Mouse (Mus musculus) gastrocnemius, adult 2 months (tissue): ENCODE results near the gene Cby1. TPM values are rescaled to one million over a fixed set of nuclear protein-coding genes. Genes with fewer than 3 reads are reported as not detected.
"Not testable (repeated sequence)": the region's sequence is repeated elsewhere in the genome, so short reads cannot be mapped to it uniquely, and the experiment has no call there.

Experiments
- DNase-seq: peaks from one replicate; pipeline ENCODE4 v3.0.0; 2022
- H3K27ac ChIP-seq: fragments of 200-600 bp; 2 replicates; pipeline ENCODE4 v1.8.1; 2022; ENCODE audit warnings: mild to moderate bottlenecking
- H3K4me3 ChIP-seq: fragments of 200-600 bp; 2 replicates; pipeline ENCODE4 v1.8.1; 2022; ENCODE audit warnings: mild to moderate bottlenecking, moderate library complexity
- CTCF ChIP-seq: fragments of 200-600 bp; IDR thresholded peaks from 2 replicates; pipeline ENCODE4 v1.8.1; 2022; ENCODE audit warnings: antibody characterized with exemption, mild to moderate bottlenecking, moderate library complexity
- intact Hi-C: fragments of 180-260 bp; cut with DNase I; formaldehyde crosslinking; loops from one replicate; pipeline ENCODE4 v1.15.1; 2025
- total RNA-seq, 2 experiments: library from RNA; stranded (reverse); gene quantifications; 2 replicates each; pipeline ENCODE4 v1.2.3; 2021

The Cby1 gene
- total RNA-seq, 2 experiments from 2014 or later = 11.8 to 15.6 TPM

DNA sequence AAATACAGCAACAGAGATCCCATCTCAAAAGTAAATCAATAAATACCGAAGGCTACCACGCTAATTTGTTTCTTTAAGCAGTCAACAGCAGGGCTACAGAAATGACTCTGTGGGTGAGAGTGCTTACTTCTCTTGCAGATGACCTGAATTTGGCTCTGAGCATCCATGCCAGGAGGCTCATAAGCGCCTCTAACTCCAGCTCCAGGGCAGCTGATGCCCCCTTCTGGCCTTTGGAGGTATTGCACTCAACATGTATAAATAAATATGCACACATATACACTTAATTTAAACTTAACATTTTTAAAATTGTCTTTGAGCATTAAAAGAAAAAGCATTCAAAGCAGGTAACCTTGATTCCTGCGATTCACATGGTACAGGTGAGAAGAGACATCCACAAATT is 7.5 kb upstream of the Cby1 start:
- TF ChIP-seq CTCF = peak; percentile 63
- no peak overlapping the region for H3K4me3 ChIP-seq
- intact Hi-C loops = no loop called here
- no peak overlapping the region for H3K27ac ChIP-seq
- DNase-seq = no peak

GRCm38 (mm10) chr15:79656451-79656850 is 2.5 kb upstream of the Cby1 start:
- no peak overlapping the region for H3K4me3 ChIP-seq
- no peak for TF ChIP-seq CTCF
- intact Hi-C loops = loop anchor here (5.0 kb wide), 1 partner anchor 424 kb away; no protein-coding TSS in a partner anchor
- H3K27ac ChIP-seq = no peak overlapping the region
- DNase-seq = no peak

DNA sequence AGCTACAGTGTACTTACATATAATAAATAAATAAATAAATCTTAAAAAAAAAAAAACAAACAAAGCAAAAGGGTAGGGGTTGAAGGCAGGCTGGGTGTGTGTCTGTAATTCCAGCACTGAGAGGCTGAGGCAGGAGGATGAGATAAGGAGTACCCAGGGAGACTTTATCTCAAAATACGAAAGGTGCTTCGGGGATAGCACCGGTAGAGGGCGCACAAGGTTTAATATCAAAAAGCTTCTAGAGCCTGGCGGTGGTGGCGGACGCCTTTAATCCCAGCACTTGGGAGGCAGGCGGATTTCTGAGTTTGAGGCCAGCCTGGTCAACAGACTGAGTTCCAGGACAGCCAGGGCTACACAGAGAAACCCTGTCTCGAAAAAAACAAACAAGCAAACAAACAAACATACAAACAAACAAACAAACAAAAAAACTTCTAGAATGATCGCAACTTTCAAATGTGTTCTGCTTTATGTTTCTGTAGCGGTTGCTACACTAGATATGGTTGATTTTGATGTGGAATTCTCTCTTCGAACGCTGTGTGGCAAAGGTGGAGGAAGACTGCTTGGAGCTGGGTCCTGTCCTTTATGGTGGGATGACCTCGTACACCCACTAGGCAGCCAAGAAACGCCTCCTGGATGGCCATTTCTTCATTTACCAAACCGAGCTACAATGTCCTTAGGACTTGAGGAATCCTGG is 1.0 kb upstream of the Cby1 start:
- peak; percentile 83 for DNase-seq
- TF ChIP-seq CTCF = peak; percentile 73
- intact Hi-C loops = loop anchor here (5.0 kb wide), 1 partner anchor 426 kb away; no protein-coding TSS in a partner anchor
- Histone ChIP-seq H3K27ac (peak overlapping the region; percentile 93), H3K4me3 (peak overlapping the region; percentile 96)

GRCm38 (mm10) chr15:79661852-79662251 is 2.9 kb downstream of the Cby1 start:
- DNase-seq = peak; percentile 42
- Histone ChIP-seq H3K4me3 (no peak overlapping the region), H3K27ac (no peak overlapping the region)
- intact Hi-C loops = no loop called here
- peak; percentile 59 for TF ChIP-seq CTCF

GRCm38 (mm10) chr15:79664666-79665065 is 5.7 kb downstream of the Cby1 start:
- Histone ChIP-seq H3K27ac (no peak overlapping the region), H3K4me3 (no peak overlapping the region)
- DNase-seq = no peak
- no peak for TF ChIP-seq CTCF
- intact Hi-C loops = no loop called here

- DNase-seq = no peak
- peak; percentile 18; the same call in 1 of the 2 replicates for TF ChIP-seq CTCF
- intact Hi-C loops = no loop called here
- no peak overlapping the region for H3K27ac ChIP-seq
- H3K4me3 ChIP-seq = no peak overlapping the region
Observed at GRCm38 (mm10) chr15:79669195-79669594, 10.2 kb downstream of the Cby1 start.

DNA sequence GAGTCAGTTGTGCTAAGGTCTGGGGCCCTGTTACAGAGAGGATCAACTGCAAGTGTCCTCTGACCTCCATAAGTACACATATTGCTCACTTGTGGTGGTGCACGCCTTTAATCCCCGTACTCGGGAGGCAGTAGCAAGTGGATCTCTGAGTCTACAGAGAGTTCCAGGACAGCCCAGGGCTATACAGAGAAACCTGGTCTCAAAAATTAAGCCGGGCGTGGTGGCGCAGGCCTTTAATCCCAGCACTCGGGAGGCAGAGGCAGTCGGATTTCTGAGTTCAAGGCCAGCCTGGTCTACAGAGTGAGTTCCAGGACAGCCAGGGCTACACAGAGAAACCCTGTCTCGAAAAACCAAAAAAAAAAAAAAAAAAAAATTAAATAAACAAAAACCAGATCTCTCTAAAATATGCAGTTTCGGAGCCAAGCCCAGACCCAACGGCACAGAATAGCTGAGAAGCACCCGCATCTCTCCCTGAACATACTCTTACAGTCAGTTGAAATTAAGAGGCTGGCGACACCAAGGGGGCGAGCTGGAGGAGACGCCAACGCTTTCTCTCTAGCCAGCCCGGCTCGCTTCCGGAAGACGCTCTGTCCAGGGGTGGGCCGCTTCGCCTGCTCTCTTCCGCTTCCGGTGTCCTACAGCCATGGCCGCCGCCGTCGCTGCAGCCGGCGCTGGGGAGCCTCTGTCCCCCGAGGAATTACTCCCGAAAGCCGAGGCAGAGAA is 11.4 kb downstream of the Cby1 start, which contains the start of gene Tomm22:
Gene Tomm22, plus strand, starts transcription at position 613 of the 723 bp plus-strand sequence.
- TF ChIP-seq CTCF = peak; percentile 67
- DNase-seq = peak; percentile 94
- intact Hi-C loops = no loop called here
- H3K27ac ChIP-seq = peak within 1 kb of the TSS; percentile 89
- peak within 1 kb of the TSS; percentile 98 for H3K4me3 ChIP-seq

GRCm38 (mm10) chr15:79670972-79671299 is 11.9 kb downstream of the Cby1 start:
- Histone ChIP-seq H3K4me3 (peak overlapping the region; percentile 98), H3K27ac (peak overlapping the region; percentile 89)
- no peak for TF ChIP-seq CTCF
- no peak for DNase-seq
- intact Hi-C loops = loop anchor here (1.0 kb wide), 1 partner anchor 12 kb away; no protein-coding TSS in a partner anchor

- peak overlapping the region; percentile 98 for H3K4me3 ChIP-seq
- intact Hi-C loops = loop anchor here (1.0 kb wide), 1 partner anchor 11 kb away; no protein-coding TSS in a partner anchor
- not testable (repeated sequence) for DNase-seq, H3K27ac ChIP-seq
Observed at GRCm38 (mm10) chr15:79671828-79672348, 12.9 kb downstream of the Cby1 start.

DNA sequence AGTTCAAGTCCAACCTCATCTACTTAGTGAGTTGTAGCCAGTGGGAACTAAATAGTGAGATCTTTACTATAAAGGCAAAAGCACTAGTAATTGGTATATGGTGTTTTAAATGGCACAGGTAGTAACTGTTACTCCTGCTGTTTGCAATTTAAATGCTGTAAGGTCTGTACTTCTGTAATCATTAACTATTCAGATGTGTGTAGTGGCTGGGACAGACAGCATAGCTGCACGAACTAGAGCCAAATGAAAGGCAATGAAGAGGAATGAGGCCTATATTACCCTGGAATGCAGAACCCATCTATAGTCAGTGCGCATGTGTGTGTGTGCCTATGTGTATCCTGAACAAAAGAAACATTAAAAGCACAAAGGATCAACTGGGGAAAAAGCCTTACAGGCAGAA is 18.9 kb downstream of the Cby1 start:
- intact Hi-C loops = no loop called here

DNA sequence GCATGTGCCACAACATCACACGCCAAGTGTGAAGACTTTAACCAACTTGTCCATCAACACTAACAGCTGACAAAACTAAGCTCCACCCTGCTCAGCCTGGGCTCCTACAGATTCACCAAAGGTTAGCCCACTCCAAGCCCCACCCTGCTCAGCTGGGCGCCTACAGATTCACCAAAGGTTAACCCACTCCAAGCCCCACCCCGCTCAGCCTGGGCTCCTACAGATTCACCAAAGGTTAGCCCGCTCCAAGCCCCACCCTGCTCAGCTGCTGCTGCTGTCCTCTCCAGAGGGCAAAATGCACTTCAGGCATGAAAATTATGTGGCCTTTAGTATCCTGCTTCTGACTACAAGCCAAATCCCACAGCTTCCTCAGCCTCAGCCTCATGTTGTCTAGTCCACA is 23.0 kb downstream of the Cby1 start:
- intact Hi-C loops = loop anchor here (10.0 kb wide), 1 partner anchor 137 kb away; the partner anchor contains the start of gene Ddx17
- no peak overlapping the region for H3K4me3 ChIP-seq
- no peak for TF ChIP-seq CTCF

More for the DNA sequence above, 18.9 kb downstream of the Cby1 start:
- H3K4me3 ChIP-seq = no peak overlapping the region
- H3K27ac ChIP-seq = no peak overlapping the region
- no peak for TF ChIP-seq CTCF
- DNase-seq = no peak

GRCm38 (mm10) chr15:79683146-79683545 is 24.1 kb downstream of the Cby1 start:
- Histone ChIP-seq H3K4me3 (peak overlapping the region; percentile 25; the same call in 1 of the 2 replicates), H3K27ac (peak overlapping the region; percentile 98)
- DNase-seq = no peak
- no peak for TF ChIP-seq CTCF
- intact Hi-C loops = loop anchor here (1.0 to 10.0 kb wide), 2 partner anchors 12 to 138 kb away; partner anchors contain the start of gene Ddx17

More for the DNA sequence above, 23.0 kb downstream of the Cby1 start:
- DNase-seq = no peak
- peak overlapping the region; percentile 54; the same call in 1 of the 2 replicates for H3K27ac ChIP-seq
